Mouse (Mus musculus): ENCODE results near the gene Slc9c1. TPM values are rescaled to one million over a fixed set of nuclear protein-coding genes. Genes with fewer than 3 reads are reported as not detected.

Slc9c1 gene
- polyA plus RNA-seq, 1 experiment from 2014 or later, result not detected

DNA sequence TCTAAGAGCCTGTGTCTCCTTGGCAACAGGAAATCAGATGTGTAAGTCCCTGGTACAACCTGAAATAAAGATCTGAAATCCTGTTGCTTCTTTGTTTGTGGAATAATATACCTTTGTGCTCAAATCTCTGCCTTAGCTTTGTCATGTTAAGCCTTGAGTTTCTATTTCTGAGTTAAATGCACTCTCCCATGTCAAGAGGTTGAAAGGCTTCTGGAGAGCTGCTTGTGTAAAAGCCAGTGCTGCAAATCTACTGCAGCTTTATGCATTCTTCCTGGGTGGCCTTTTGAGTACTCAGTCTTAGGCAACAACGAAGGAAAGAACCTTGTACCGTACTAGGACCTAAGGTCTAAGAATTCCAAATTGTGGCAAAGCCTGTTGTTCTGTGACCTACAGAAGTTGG is 78.1 kb downstream of the Slc9c1 start:
- Histone ChIP-seq H3K27ac (ENCODE audit: low read depth, low read length) (no peak overlapping the region), H3K4me1 (ENCODE audit: control insufficient read depth, insufficient read depth, low read length) (no peaks in the 10 kb centered on the region), H3K4me3 (ENCODE audit: low read depth, low read length) (no peak overlapping the region), H3K36me3 (ENCODE audit: control insufficient read depth, insufficient read depth, low read length) (no peaks in the 10 kb centered on the region), H3K27me3 (ENCODE audit: control insufficient read depth, insufficient read depth, low read length) (no peaks in the 10 kb centered on the region), H3K4me2 (no peak overlapping the region), H3K9me3 (ENCODE audit: control insufficient read depth, low read length) (no peaks in the 10 kb centered on the region), H3K9ac (ENCODE audit: low read length) (no peak overlapping the region)
- ATAC-seq (ENCODE audit: low FRiP score), result no peak
- DNase-seq (ENCODE audit: low spot score, missing footprints), result no peak
- 50% methylated on average over 2 of the region's 2 CpGs for WGBS

- no peaks in the 10 kb centered on the region for H3K27me3 ChIP-seq (ENCODE audit: control insufficient read depth, insufficient read depth, low read length)
- no peak for ATAC-seq (ENCODE audit: low FRiP score)
- H3K4me2 ChIP-seq, result no peak overlapping the region
- H3K4me1 ChIP-seq (ENCODE audit: control insufficient read depth, insufficient read depth, low read length), result no peaks in the 10 kb centered on the region
- no peak for DNase-seq (ENCODE audit: low spot score, missing footprints)
- no peak overlapping the region for H3K27ac ChIP-seq (ENCODE audit: low read depth, low read length)
- H3K9ac ChIP-seq (ENCODE audit: low read length), result no peak overlapping the region
- 89% methylated on average over 1 of the region's 1 CpGs for WGBS
- H3K9me3 ChIP-seq (ENCODE audit: control insufficient read depth, low read length), result no peaks in the 10 kb centered on the region
- no peak overlapping the region for H3K4me3 ChIP-seq (ENCODE audit: low read depth, low read length)
- no peaks in the 10 kb centered on the region for H3K36me3 ChIP-seq (ENCODE audit: control insufficient read depth, insufficient read depth, low read length)
These were observed 80.8 kb downstream of the Slc9c1 start for GRCm38 (mm10) chr16:45615944-45616343.

GRCm38 (mm10) chr16:45619751-45620375 is 84.8 kb downstream of the Slc9c1 start:
- Histone ChIP-seq H3K9ac (ENCODE audit: low read length) (no peak overlapping the region), H3K4me1 (ENCODE audit: control insufficient read depth, insufficient read depth, low read length) (no peaks in the 10 kb centered on the region), H3K27me3 (ENCODE audit: control insufficient read depth, insufficient read depth, low read length) (no peaks in the 10 kb centered on the region), H3K9me3 (ENCODE audit: control insufficient read depth, low read length) (no peaks in the 10 kb centered on the region), H3K4me2 (no peak overlapping the region), H3K36me3 (ENCODE audit: control insufficient read depth, insufficient read depth, low read length) (no peaks in the 10 kb centered on the region), H3K4me3 (ENCODE audit: low read depth, low read length) (no peak overlapping the region), H3K27ac (ENCODE audit: low read depth, low read length) (no peak overlapping the region)
- DNase-seq (ENCODE audit: low spot score, missing footprints), result no peak
- no peak for ATAC-seq (ENCODE audit: low FRiP score)
- WGBS, result 77% methylated on average over 8 of the region's 8 CpGs

DNA sequence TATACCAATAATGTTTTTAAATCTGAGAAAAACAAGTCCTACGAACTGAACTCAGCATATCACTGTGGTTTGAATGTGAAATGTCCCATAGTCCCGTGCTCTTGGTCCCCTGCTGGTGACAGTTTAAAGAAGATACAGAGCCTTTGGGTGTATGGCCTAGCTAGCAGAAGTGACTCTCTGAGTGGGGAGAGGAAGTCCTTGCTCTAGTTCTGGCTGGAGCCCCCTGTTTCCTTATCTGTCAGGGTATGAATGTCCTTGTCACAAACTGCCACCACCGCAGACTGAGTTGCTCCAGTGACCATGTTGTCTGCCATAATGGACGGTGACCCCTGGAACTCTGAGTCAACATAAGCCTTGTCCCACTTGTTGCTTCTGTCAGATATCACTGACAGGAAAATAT is 88.1 kb downstream of the Slc9c1 start:
- whole genome bisulfite sequencing, result 91% methylated on average over 4 of the region's 4 CpGs
- H3K4me1 ChIP-seq (ENCODE audit: control insufficient read depth, insufficient read depth, low read length), result no peaks in the 10 kb centered on the region
- DNase-seq (ENCODE audit: low spot score, missing footprints) (no peak), ATAC-seq (ENCODE audit: low FRiP score) (no peak)
- no peaks in the 10 kb centered on the region for H3K9me3 ChIP-seq (ENCODE audit: control insufficient read depth, low read length)
- no peaks in the 10 kb centered on the region for H3K36me3 ChIP-seq (ENCODE audit: control insufficient read depth, insufficient read depth, low read length)
- no peaks in the 10 kb centered on the region for H3K27me3 ChIP-seq (ENCODE audit: control insufficient read depth, insufficient read depth, low read length)
- no peak overlapping the region for H3K9ac ChIP-seq (ENCODE audit: low read length)
- no peak overlapping the region for H3K27ac ChIP-seq (ENCODE audit: low read depth, low read length)
- H3K4me3 ChIP-seq (ENCODE audit: low read depth, low read length), result no peak overlapping the region
- no peak overlapping the region for H3K4me2 ChIP-seq

DNA sequence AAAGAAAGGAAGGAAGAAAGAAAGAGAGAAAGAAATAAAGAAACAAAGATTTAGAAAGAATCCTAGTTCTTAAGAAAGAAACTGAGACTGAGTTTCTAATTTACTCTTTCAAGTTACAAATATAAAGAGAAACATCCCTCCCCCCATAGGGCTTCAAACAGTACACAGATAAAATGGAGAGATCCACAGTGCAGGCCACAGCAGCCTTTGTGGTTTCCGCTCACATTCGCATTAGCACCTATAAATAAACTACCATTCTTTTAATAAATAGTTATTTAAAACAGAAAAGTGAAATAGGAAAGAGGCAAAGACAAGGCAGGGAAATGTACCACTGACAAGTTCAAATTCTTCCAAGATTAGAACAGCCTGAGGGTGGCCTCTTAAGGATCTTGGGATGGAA is 89.7 kb downstream of the Slc9c1 start:
- DNase-seq (ENCODE audit: low spot score, missing footprints) (peak; percentile 4), ATAC-seq (ENCODE audit: low FRiP score) (no peak)
- Histone ChIP-seq H3K4me1 (ENCODE audit: control insufficient read depth, insufficient read depth, low read length) (no peaks in the 10 kb centered on the region), H3K4me2 (no peak overlapping the region), H3K27ac (ENCODE audit: low read depth, low read length) (no peak overlapping the region), H3K4me3 (ENCODE audit: low read depth, low read length) (no peak overlapping the region), H3K27me3 (ENCODE audit: control insufficient read depth, insufficient read depth, low read length) (no peaks in the 10 kb centered on the region), H3K9me3 (ENCODE audit: control insufficient read depth, low read length) (no peaks in the 10 kb centered on the region), H3K9ac (ENCODE audit: low read length) (no peak overlapping the region), H3K36me3 (ENCODE audit: control insufficient read depth, insufficient read depth, low read length) (no peaks in the 10 kb centered on the region)
- WGBS, result 88% methylated on average over 2 of the region's 2 CpGs

- Histone ChIP-seq H3K36me3 (ENCODE audit: control insufficient read depth, insufficient read depth, low read length) (no peaks in the 10 kb centered on the region), H3K4me2 (no peak overlapping the region), H3K27ac (ENCODE audit: low read depth, low read length) (no peak overlapping the region), H3K27me3 (ENCODE audit: control insufficient read depth, insufficient read depth, low read length) (no peaks in the 10 kb centered on the region), H3K4me1 (ENCODE audit: control insufficient read depth, insufficient read depth, low read length) (no peaks in the 10 kb centered on the region), H3K9ac (ENCODE audit: low read length) (no peak overlapping the region), H3K4me3 (ENCODE audit: low read depth, low read length) (no peak overlapping the region), H3K9me3 (ENCODE audit: control insufficient read depth, low read length) (no peaks in the 10 kb centered on the region)
- ATAC-seq (ENCODE audit: low FRiP score) (no peak), DNase-seq (ENCODE audit: low spot score, missing footprints) (no peak)
- 91% methylated on average over 2 of the region's 2 CpGs for WGBS
These were observed 90.2 kb downstream of the Slc9c1 start for GRCm38 (mm10) chr16:45625342-45625741.

DNA sequence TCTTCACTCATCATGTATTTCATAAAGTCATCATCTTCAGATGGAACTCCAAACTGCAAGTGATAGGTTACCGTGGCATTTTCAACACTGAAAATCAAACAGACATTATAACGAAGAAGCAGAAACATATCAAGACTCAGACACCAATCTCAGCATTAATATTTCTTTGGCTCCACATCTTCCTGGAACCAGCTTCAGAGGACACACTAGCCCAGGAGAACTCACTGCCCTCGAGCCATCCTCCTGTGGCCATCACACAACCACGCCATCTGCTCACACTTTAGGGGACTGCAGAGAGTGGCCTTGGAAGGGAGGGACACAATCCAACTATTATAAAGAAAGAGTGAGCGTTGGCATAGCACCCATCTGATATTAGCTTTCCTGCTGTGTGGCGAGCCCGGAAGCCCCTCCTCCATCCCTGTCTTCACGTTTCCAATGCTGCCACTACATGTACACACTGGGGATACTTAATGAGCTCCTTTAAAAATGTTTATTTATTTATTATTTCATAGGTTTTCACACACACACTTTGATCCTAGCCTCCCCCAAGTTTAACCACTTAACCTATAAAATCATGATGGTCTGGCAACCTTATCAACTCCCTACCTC is 94.5 kb downstream of the Slc9c1 start:
- Histone ChIP-seq H3K27me3 (ENCODE audit: control insufficient read depth, insufficient read depth, low read length) (no peaks in the 10 kb centered on the region), H3K36me3 (ENCODE audit: control insufficient read depth, insufficient read depth, low read length) (no peaks in the 10 kb centered on the region), H3K9me3 (ENCODE audit: control insufficient read depth, low read length) (no peaks in the 10 kb centered on the region), H3K27ac (ENCODE audit: low read depth, low read length) (no peak overlapping the region), H3K9ac (ENCODE audit: low read length) (no peak overlapping the region), H3K4me3 (ENCODE audit: low read depth, low read length) (no peak overlapping the region), H3K4me2 (no peak overlapping the region), H3K4me1 (ENCODE audit: control insufficient read depth, insufficient read depth, low read length) (no peaks in the 10 kb centered on the region)
- DNase-seq (ENCODE audit: low spot score, missing footprints), result peak; percentile 57
- ATAC-seq (ENCODE audit: low FRiP score), result no peak
- 83% methylated on average over 8 of the region's 8 CpGs for WGBS

DNA sequence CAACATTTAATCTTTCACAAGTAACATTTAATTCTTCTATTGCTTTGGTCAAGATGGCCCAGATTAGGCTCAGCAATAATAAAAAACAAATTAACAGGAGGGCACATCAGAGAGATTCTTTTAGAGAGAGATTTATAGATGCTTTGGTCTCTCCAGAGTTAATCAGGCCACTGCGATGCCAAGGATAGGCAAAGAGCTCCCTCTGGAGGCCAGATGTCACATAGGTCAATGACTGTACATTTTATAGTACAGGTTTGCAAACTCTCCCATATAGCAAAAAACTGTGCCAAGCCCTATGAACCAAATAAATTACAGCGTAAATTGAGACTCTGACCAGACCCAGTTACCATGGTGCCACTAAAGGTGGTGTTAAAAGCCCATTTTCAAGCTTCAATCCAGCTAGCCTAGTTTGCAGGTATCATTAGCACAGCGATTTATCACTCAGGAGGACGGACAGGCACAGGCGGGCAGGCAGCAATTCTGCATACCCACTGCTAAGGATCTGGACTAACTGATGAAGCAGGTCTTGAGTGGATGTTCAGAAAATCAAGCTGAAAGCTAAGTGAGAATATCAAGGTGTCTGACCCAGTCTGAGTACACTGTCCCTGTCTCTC is 95.3 kb downstream of the Slc9c1 start:
- Histone ChIP-seq H3K4me2 (no peak overlapping the region), H3K36me3 (ENCODE audit: control insufficient read depth, insufficient read depth, low read length) (no peaks in the 10 kb centered on the region), H3K27ac (ENCODE audit: low read depth, low read length) (no peak overlapping the region), H3K9ac (ENCODE audit: low read length) (no peak overlapping the region), H3K9me3 (ENCODE audit: control insufficient read depth, low read length) (no peaks in the 10 kb centered on the region), H3K27me3 (ENCODE audit: control insufficient read depth, insufficient read depth, low read length) (no peaks in the 10 kb centered on the region), H3K4me3 (ENCODE audit: low read depth, low read length) (no peak overlapping the region), H3K4me1 (ENCODE audit: control insufficient read depth, insufficient read depth, low read length) (no peaks in the 10 kb centered on the region)
- WGBS, result 60% methylated on average over 5 of the region's 5 CpGs
- DNase-seq (ENCODE audit: low spot score, missing footprints), result peak; percentile 95
- peak; percentile 79 for ATAC-seq (ENCODE audit: low FRiP score)

- Histone ChIP-seq H3K36me3 (ENCODE audit: control insufficient read depth, insufficient read depth, low read length) (no peaks in the 10 kb centered on the region), H3K27ac (ENCODE audit: low read depth, low read length) (no peak overlapping the region), H3K4me2 (no peak overlapping the region), H3K4me1 (ENCODE audit: control insufficient read depth, insufficient read depth, low read length) (no peaks in the 10 kb centered on the region), H3K9ac (ENCODE audit: low read length) (no peak overlapping the region), H3K27me3 (ENCODE audit: control insufficient read depth, insufficient read depth, low read length) (no peaks in the 10 kb centered on the region), H3K9me3 (ENCODE audit: control insufficient read depth, low read length) (no peaks in the 10 kb centered on the region), H3K4me3 (ENCODE audit: low read depth, low read length) (no peak overlapping the region)
- DNase-seq (ENCODE audit: low spot score, missing footprints) (no peak), ATAC-seq (ENCODE audit: low FRiP score) (no peak)
- 90% methylated on average over 4 of the region's 4 CpGs for WGBS
These were observed 97.3 kb downstream of the Slc9c1 start for GRCm38 (mm10) chr16:45632420-45632819.
